Mouse (Mus musculus): ENCODE data around the gene Rpl41. TPM values are rescaled to one million over a fixed set of nuclear protein-coding genes. Genes with fewer than 3 reads are reported as not detected.
A peak's percentile ranks its signal among the peaks of the same experiment; 100 is the strongest.

Gene Rpl41
- polyA plus RNA-seq, 1 experiment from 2014 or later, result 3,364 TPM

DNA sequence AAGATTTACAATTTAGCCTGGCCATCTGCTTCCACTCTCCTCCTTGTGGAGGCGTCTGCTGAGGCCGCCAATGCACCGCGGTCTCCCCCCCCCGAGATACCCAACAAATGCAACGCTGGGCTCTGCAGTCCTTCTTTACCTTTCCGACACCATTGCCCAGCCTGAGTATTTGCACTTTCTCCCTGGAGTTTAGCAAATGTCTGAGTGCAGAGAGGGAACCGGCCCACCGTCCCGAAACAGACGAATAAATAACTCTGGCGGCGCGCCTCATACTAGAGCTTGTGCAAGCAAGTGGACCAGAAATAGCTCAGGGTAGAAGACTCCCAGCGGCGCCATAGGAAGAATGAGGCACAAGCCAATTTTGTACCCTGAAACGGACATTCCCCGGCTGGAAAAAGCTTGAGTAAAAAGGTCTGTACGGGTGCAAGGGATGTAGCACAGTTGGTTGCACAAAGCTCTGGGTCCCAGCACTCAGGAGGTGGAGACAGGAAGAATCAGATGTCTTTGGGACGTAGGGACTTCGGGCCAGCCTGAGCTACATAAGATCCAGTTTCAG lies 49.9 kb downstream of the Rpl41 start:
- Histone ChIP-seq H3K36me3 (ENCODE audit: control insufficient read depth, insufficient read depth, low read length) (no peaks in the 10 kb centered on the region), H3K4me3 (ENCODE audit: low read length) (peak overlapping the region; percentile 61), H3K27ac (ENCODE audit: low read length) (peak overlapping the region; percentile 87), H3K4me1 (ENCODE audit: control insufficient read depth, insufficient read depth, low read length) (peaks cover 14% of the 10 kb centered on the region), H3K9me3 (ENCODE audit: control insufficient read depth, low read length) (no peaks in the 10 kb centered on the region), H3K4me2 (ENCODE audit: low read depth, low read length) (peak overlapping the region; percentile 75), H3K9ac (ENCODE audit: low read depth, low read length) (peak overlapping the region; percentile 73), H3K27me3 (replicated peaks; ENCODE audit: control insufficient read depth, insufficient read depth, low read length) (no peaks in the 10 kb centered on the region)
- ATAC-seq, result peak; percentile 51
- under 1% methylated on average over 21 of the region's 21 CpGs for WGBS

DNA sequence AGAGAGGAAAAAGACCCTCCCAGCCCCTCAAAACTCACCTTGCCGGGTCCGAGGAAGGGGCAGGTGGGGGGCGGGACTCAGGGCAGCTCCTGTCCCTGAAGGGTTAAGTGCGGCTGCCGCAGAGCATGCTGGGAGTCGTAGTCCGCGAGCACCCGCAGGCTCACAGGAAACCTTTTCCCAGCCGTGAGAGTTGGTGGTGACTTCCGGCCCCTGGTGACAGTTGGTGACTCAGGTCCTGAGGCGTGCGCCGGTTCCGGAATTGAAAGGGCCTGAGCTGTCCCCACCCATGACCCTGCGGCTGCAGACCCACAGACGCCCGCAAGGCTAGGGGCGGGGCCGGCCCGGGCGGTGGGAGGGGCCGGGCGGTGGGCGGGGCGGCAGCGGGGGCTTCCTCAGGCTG lies 50.5 kb downstream of the Rpl41 start, which contains the start of gene Myl6b:
Gene Myl6b, minus strand, starts transcription at position 96 of the 400 bp plus-strand sequence.
- peak within 1 kb of the TSS; percentile 87 for H3K27ac ChIP-seq (ENCODE audit: low read length)
- peak within 1 kb of the TSS; percentile 75 for H3K4me2 ChIP-seq (ENCODE audit: low read depth, low read length)
- H3K36me3 ChIP-seq (ENCODE audit: control insufficient read depth, insufficient read depth, low read length), result no peaks in the 10 kb centered on the region
- ATAC-seq, result peak; percentile 89
- under 1% methylated on average over 27 of the region's 27 CpGs for WGBS
- no peaks in the 10 kb centered on the region for H3K9me3 ChIP-seq (ENCODE audit: control insufficient read depth, low read length)
- no peaks in the 10 kb centered on the region for H3K27me3 ChIP-seq (replicated peaks; ENCODE audit: control insufficient read depth, insufficient read depth, low read length)
- peak within 1 kb of the TSS; percentile 61 for H3K4me3 ChIP-seq (ENCODE audit: low read length)
- H3K9ac ChIP-seq (ENCODE audit: low read depth, low read length), result peak within 1 kb of the TSS; percentile 73
- H3K4me1 ChIP-seq (ENCODE audit: control insufficient read depth, insufficient read depth, low read length), result peaks cover 14% of the 10 kb centered on the region

Small RNAs within 50 kb of the gene (microRNA-seq; reads per million reads assigned to microRNA genes)
- gene Gm47275 (not detected), gene Mir6916 (not detected), gene Mir6917 (1.6 reads per million)

Other genes starting within 250 kb of the Rpl41 start
- gene Pan2, start 246.0 kb downstream of the Rpl41 start, polyA plus RNA-seq (2015; fragmentation: Nextera tagmentation; extraction: Ambion mirVana), result 24.7 and 25.5 TPM in 2 replicates
- gene Cnpy2, start 226.8 kb downstream of the Rpl41 start, polyA plus RNA-seq (2015; fragmentation: Nextera tagmentation; extraction: Ambion mirVana), result 295 and 297 TPM in 2 replicates
- gene Cs, start 211.6 kb downstream of the Rpl41 start, polyA plus RNA-seq (2015; fragmentation: Nextera tagmentation; extraction: Ambion mirVana), result 334 and 347 TPM in 2 replicates
- gene Coq10a, start 180.3 kb downstream of the Rpl41 start, polyA plus RNA-seq (2015; fragmentation: Nextera tagmentation; extraction: Ambion mirVana), result 2.5 and 3.3 TPM in 2 replicates
- gene Ankrd52, start 172.2 kb downstream of the Rpl41 start, polyA plus RNA-seq (2015; fragmentation: Nextera tagmentation; extraction: Ambion mirVana), result 6.7 and 7.2 TPM in 2 replicates
- 207 and 242 TPM in 2 replicates for gene Slc39a5, start 148.1 kb downstream of the Rpl41 start, polyA plus RNA-seq (2015; fragmentation: Nextera tagmentation; extraction: Ambion mirVana)
- 104 TPM in 2 replicates for gene Nabp2, start 137.8 kb downstream of the Rpl41 start, polyA plus RNA-seq (2015; fragmentation: Nextera tagmentation; extraction: Ambion mirVana)
- gene Rnf41, start 137.6 kb downstream of the Rpl41 start, polyA plus RNA-seq (2015; fragmentation: Nextera tagmentation; extraction: Ambion mirVana), result 43.2 and 43.3 TPM in 2 replicates
- 46.6 and 51.1 TPM in 2 replicates for gene Smarcc2, start 90.1 kb downstream of the Rpl41 start, polyA plus RNA-seq (2015; fragmentation: Nextera tagmentation; extraction: Ambion mirVana)
- 1,841 and 1,876 TPM in 2 replicates for gene Myl6, start 55.2 kb downstream of the Rpl41 start, polyA plus RNA-seq (2015; fragmentation: Nextera tagmentation; extraction: Ambion mirVana)
- 2.8 TPM in 2 replicates for gene Myl6b, start 50.6 kb downstream of the Rpl41 start, polyA plus RNA-seq (2015; fragmentation: Nextera tagmentation; extraction: Ambion mirVana)
- gene Esyt1, start 23.4 kb downstream of the Rpl41 start, polyA plus RNA-seq (2015; fragmentation: Nextera tagmentation; extraction: Ambion mirVana), result 24.4 and 25.7 TPM in 2 replicates
- gene Zc3h10, start 1.5 kb downstream of the Rpl41 start, polyA plus RNA-seq (2015; fragmentation: Nextera tagmentation; extraction: Ambion mirVana), result 13.3 and 13.6 TPM in 2 replicates
- gene Pa2g4, start 16.7 kb upstream of the Rpl41 start, polyA plus RNA-seq (2015; fragmentation: Nextera tagmentation; extraction: Ambion mirVana), result 171 and 196 TPM in 2 replicates
- gene Erbb3, start 40.3 kb upstream of the Rpl41 start, polyA plus RNA-seq (2015; fragmentation: Nextera tagmentation; extraction: Ambion mirVana), result 29.6 and 34.9 TPM in 2 replicates
- gene Rps26, start 77.4 kb upstream of the Rpl41 start, polyA plus RNA-seq (2015; fragmentation: Nextera tagmentation; extraction: Ambion mirVana), result 580 and 624 TPM in 2 replicates
- 1.6 and 2.0 TPM in 2 replicates for gene Ikzf4, start 96.7 kb upstream of the Rpl41 start, polyA plus RNA-seq (2015; fragmentation: Nextera tagmentation; extraction: Ambion mirVana)
- gene Suox, start 124.8 kb upstream of the Rpl41 start, polyA plus RNA-seq (2015; fragmentation: Nextera tagmentation; extraction: Ambion mirVana), result 11.8 and 13.0 TPM in 2 replicates
- 61.6 and 64.5 TPM in 2 replicates for gene Rab5b, start 147.0 kb upstream of the Rpl41 start, polyA plus RNA-seq (2015; fragmentation: Nextera tagmentation; extraction: Ambion mirVana)
- 1.5 and 1.6 TPM in 2 replicates for gene Pmel, start 154.9 kb upstream of the Rpl41 start, polyA plus RNA-seq (2015; fragmentation: Nextera tagmentation; extraction: Ambion mirVana)
- gene Cdk2, start 155.7 kb upstream of the Rpl41 start, polyA plus RNA-seq (2015; fragmentation: Nextera tagmentation; extraction: Ambion mirVana), result 60.4 and 65.2 TPM in 2 replicates
- gene Dgka, start 195.6 kb upstream of the Rpl41 start, polyA plus RNA-seq (2015; fragmentation: Nextera tagmentation; extraction: Ambion mirVana), result 7.8 and 7.9 TPM in 2 replicates
- gene Pym1, start 198.6 kb upstream of the Rpl41 start, polyA plus RNA-seq (2015; fragmentation: Nextera tagmentation; extraction: Ambion mirVana), result 28.4 and 31.5 TPM in 2 replicates
- 0.66 and 0.81 TPM in 2 replicates for gene Mmp19, start 241.6 kb upstream of the Rpl41 start, polyA plus RNA-seq (2015; fragmentation: Nextera tagmentation; extraction: Ambion mirVana)